Mouse (Mus musculus) left cerebral cortex, adult 11 months (tissue): ENCODE measurements around the gene Uhrf1bp1.
A peak's percentile ranks its signal among the peaks of the same experiment; 100 is the strongest.

Experiments used
- DNase-seq: peaks from one replicate; pipeline ENCODE4 v3.0.0; 2022; ENCODE audit warnings: low spot score

Gene Uhrf1bp1

GRCm38 (mm10) chr17:27839469-27840252, 16.6 kb upstream of the Uhrf1bp1 start:
- peak; percentile 96 for DNase-seq

- no peak for DNase-seq
Measured at GRCm38 (mm10) chr17:27848351-27848750, 7.9 kb upstream of the Uhrf1bp1 start.

GRCm38 (mm10) chr17:27851076-27851475, 5.2 kb upstream of the Uhrf1bp1 start:
- no peak for DNase-seq

- no peak for DNase-seq
Measured at GRCm38 (mm10) chr17:27856798-27857648, 782 bp downstream of the Uhrf1bp1 start.

- no peak for DNase-seq
Measured at GRCm38 (mm10) chr17:27857649-27858475, 1.6 kb downstream of the Uhrf1bp1 start.

- DNase-seq: no peak
Measured at GRCm38 (mm10) chr17:27859131-27859530, 2.9 kb downstream of the Uhrf1bp1 start.

GRCm38 (mm10) chr17:27865461-27865860, 9.2 kb downstream of the Uhrf1bp1 start:
- DNase-seq: no peak

GRCm38 (mm10) chr17:27866737-27867136, 10.5 kb downstream of the Uhrf1bp1 start:
- DNase-seq: no peak

GRCm38 (mm10) chr17:27871851-27872250, 15.6 kb downstream of the Uhrf1bp1 start:
- DNase-seq: peak; percentile 18

- no peak for DNase-seq
Measured at GRCm38 (mm10) chr17:27873583-27873982, 17.3 kb downstream of the Uhrf1bp1 start.

GRCm38 (mm10) chr17:27874510-27874909, 18.3 kb downstream of the Uhrf1bp1 start:
- DNase-seq: no peak

- DNase-seq: no peak
Measured at GRCm38 (mm10) chr17:27881518-27881917, 25.3 kb downstream of the Uhrf1bp1 start.

- DNase-seq: no peak
Measured at GRCm38 (mm10) chr17:27883129-27883528, 26.9 kb downstream of the Uhrf1bp1 start.

- DNase-seq: no peak
Measured at GRCm38 (mm10) chr17:27883994-27884393, 27.8 kb downstream of the Uhrf1bp1 start.

GRCm38 (mm10) chr17:27886499-27887210, 30.4 kb downstream of the Uhrf1bp1 start:
- DNase-seq: no peak

GRCm38 (mm10) chr17:27907512-27908205, 51.4 kb downstream of the Uhrf1bp1 start:
- DNase-seq: peak; percentile 91

- DNase-seq: no peak
Measured at GRCm38 (mm10) chr17:27908206-27908887, 52.1 kb downstream of the Uhrf1bp1 start.

- peak; percentile 62 for DNase-seq
Measured at GRCm38 (mm10) chr17:27908888-27909621, 52.8 kb downstream of the Uhrf1bp1 start, which contains the start of gene Anks1. Anks1 (plus strand) TSS chr17:27909306.
